Mouse (Mus musculus) spleen, postnatal 0 days (tissue): ENCODE results near the gene Spdl1. TPM values are rescaled to one million over a fixed set of nuclear protein-coding genes. Genes with fewer than 3 reads are reported as not detected.

ENCODE experiments used
- polyA plus RNA-seq: library from polyadenylated mRNA; unstranded; fragments of >200 nt; fragmentation: Nextera tagmentation; extraction: Ambion mirVana; gene quantifications from 2 replicates; pipeline ENCODE4 v1.2.1, GENCODE M21; 2015

The Spdl1 gene
- polyA plus RNA-seq = 12.5 and 12.6 TPM in 2 replicates

DNA sequence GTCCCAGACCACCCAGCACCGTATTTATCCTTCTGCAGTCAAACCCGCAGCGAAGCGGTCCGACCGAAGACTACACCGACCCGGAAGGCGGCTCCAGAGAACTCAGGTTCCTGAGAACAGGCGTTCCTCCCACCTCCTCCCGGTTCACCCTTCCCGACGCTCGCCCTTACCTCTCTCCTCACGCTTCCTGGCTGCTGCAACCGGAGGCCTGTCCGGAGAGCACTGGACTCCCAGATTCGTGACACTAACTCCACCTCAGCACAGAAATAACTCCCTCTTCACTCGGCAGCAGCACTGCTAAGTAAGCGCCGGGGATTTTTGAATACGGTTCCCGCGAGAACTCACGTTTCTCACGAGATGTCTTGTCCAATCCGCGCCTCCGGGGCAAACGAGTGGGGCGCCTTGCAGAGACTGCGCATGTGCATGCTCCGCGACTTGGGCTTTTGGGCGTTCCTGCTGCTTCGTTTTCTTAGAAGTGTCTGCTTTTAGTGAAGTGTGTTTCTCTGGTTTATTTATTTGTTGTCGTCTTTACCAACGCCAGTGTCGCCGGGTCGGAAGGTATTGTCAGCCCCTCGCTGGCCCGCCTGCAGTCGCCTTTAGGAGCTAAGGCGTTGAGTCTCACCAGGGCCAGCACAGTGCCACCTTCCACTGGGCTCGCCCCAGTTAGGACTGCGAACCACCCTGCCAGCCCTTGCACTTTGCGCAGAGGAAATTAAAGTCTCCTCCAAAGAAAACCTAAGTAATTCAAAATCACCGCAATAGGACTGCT lies at the start of gene Spdl1:
TSS of gene Spdl1 (minus strand) at position 324 of the 769 bp plus-strand sequence.

DNA sequence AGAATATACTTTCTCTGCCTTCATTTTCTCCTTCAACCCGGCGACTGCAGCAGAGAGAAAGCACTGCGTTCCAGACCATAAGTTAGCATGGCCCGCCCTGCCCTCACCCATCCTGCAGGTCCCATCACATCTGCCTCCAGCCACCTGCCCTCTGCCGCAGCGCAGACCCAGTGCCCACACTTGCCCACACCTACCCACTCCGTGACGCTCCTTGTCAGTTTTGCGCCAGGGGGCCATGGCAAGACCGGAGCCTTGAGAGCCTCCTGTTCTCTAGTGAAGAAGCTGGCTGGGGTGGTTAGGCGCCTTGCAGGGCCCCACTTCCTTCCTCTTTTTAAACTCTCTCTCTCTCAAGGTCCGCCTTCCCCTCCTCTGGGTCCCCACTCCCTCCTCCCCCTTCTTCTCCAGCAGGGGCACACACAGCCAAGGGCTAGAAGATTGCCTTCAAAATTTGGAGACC lies 49.8 kb downstream of the Spdl1 start, which contains the start of gene Dock2:
TSS of gene Dock2 (minus strand) at position 306 of the 457 bp plus-strand sequence.

Other genes starting within 250 kb of the Spdl1 start
- 9.6 and 12.9 TPM in 2 replicates for gene Dock2, start 49.7 kb downstream of the Spdl1 start, polyA plus RNA-seq